Mouse (Mus musculus): ENCODE measurements around the gene Siae. TPM values are rescaled to one million over a fixed set of nuclear protein-coding genes. Genes with fewer than 3 reads are reported as not detected.

Gene Siae
- polyA plus RNA-seq, 1 experiment from 2014 or later = 12.1 TPM

DNA sequence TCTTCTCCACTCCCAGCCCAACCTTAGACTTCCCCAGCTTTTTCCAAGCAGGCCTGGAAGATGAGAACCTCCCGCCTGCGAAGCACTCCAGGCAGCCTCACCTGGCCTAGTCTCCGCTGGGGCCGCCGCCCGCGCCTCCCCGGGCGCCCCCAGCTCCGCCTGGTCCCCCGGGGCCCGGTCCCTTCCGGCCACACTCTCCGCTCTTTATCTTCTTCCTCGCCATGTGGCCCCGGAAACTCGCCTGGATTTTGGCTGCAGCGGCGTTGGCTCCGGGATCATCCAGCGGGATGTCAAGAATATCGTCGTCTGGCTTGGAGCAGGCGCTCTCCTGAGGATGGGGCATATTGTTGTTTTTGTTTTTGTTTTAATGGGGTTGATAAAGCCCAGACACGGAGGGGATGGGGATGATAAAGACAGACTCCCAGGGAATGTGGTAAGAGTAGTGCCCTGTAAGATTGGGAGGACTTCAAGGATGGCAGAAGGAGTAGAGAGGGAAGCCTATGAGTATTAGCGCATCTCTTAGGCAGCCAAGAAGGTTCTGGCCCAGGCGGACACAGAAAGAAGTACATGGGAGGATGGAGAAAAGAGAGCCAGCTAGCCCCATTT, 9.5 kb upstream of the Siae start:
- H3K4me1 ChIP-seq (ENCODE audit: control insufficient read depth, insufficient read depth, low read length) = peaks cover 4% of the 10 kb centered on the region; the same call in 1 of the 2 replicates
- H3K9me3 ChIP-seq (ENCODE audit: control insufficient read depth, low read length) = no peaks in the 10 kb centered on the region
- no peak overlapping the region for H3K4me3 ChIP-seq (ENCODE audit: low read depth, low read length)
- H3K36me3 ChIP-seq (ENCODE audit: control insufficient read depth, insufficient read depth, low read length) = no peaks in the 10 kb centered on the region
- H3K27ac ChIP-seq (ENCODE audit: low read depth, low read length) = no peak overlapping the region
- no peak overlapping the region for H3K9ac ChIP-seq (replicated peaks; ENCODE audit: low read depth, low read length)
- no peak overlapping the region for H3K4me2 ChIP-seq (ENCODE audit: low read depth, low read length)
- no peak for ATAC-seq (ENCODE audit: low read depth)
- 9% methylated on average over 27 of the region's 27 CpGs for WGBS
- H3K27me3 ChIP-seq (ENCODE audit: control insufficient read depth, insufficient read depth, low read length) = peaks cover 25% of the 10 kb centered on the region

DNA sequence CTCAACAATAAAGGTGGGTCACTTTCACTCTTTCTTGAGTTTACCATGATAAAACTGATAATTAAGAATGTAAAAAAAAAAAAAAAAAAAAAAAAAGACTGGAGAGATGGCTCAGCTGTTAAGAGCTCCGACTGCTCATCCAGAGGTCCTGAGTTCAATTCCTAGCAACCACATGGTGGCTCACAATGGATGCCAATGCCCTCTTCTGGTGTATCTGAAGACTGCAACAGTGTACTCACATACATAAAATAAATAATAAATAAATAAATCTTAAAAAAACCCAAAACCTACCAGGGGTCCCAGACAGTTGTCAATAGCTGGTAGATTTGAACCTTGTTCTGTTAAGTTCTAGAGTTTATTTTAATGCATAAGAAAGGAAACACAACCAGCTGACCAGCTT, 8.6 kb upstream of the Siae start:
- H3K27me3 ChIP-seq (ENCODE audit: control insufficient read depth, insufficient read depth, low read length) = peaks cover 32% of the 10 kb centered on the region
- WGBS = 80% methylated on average over 1 of the region's 1 CpGs
- no peak overlapping the region for H3K4me2 ChIP-seq (ENCODE audit: low read depth, low read length)
- H3K27ac ChIP-seq (ENCODE audit: low read depth, low read length) = no peak overlapping the region
- H3K9me3 ChIP-seq (ENCODE audit: control insufficient read depth, low read length) = no peaks in the 10 kb centered on the region
- H3K4me1 ChIP-seq (ENCODE audit: control insufficient read depth, insufficient read depth, low read length) = peaks cover 4% of the 10 kb centered on the region
- no peaks in the 10 kb centered on the region for H3K36me3 ChIP-seq (ENCODE audit: control insufficient read depth, insufficient read depth, low read length)
- H3K9ac ChIP-seq (replicated peaks; ENCODE audit: low read depth, low read length) = no peak overlapping the region
- ATAC-seq (ENCODE audit: low read depth) = no peak
- no peak overlapping the region for H3K4me3 ChIP-seq (ENCODE audit: low read depth, low read length)

DNA sequence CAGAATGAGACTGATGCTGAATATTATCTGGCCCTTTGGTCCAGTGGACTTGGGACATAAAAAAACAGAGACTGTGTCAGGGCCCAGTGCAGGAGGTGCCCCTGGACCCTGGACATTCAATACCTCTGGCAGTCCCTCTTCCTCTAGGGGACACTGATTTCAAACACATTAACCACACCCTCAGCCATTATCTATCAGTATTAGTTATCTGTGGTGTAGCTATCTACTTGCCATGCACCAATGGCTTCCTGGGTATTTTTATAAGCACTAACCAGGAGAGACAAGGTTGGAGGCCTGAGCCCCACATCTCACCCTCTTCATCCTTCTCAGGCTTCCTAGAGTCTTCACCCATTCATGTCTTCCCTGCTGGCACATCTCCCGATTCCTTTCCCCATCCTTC, 5.1 kb upstream of the Siae start:
- Histone ChIP-seq H3K9ac (replicated peaks; ENCODE audit: low read depth, low read length) (no peak overlapping the region), H3K36me3 (ENCODE audit: control insufficient read depth, insufficient read depth, low read length) (no peaks in the 10 kb centered on the region), H3K27ac (ENCODE audit: low read depth, low read length) (no peak overlapping the region), H3K4me1 (ENCODE audit: control insufficient read depth, insufficient read depth, low read length) (peaks cover 9% of the 10 kb centered on the region), H3K9me3 (ENCODE audit: control insufficient read depth, low read length) (no peaks in the 10 kb centered on the region), H3K4me2 (ENCODE audit: low read depth, low read length) (no peak overlapping the region), H3K4me3 (ENCODE audit: low read depth, low read length) (no peak overlapping the region), H3K27me3 (ENCODE audit: control insufficient read depth, insufficient read depth, low read length) (peaks cover 29% of the 10 kb centered on the region)
- 59% methylated on average over 1 of the region's 1 CpGs for WGBS
- ATAC-seq (ENCODE audit: low read depth) = no peak

DNA sequence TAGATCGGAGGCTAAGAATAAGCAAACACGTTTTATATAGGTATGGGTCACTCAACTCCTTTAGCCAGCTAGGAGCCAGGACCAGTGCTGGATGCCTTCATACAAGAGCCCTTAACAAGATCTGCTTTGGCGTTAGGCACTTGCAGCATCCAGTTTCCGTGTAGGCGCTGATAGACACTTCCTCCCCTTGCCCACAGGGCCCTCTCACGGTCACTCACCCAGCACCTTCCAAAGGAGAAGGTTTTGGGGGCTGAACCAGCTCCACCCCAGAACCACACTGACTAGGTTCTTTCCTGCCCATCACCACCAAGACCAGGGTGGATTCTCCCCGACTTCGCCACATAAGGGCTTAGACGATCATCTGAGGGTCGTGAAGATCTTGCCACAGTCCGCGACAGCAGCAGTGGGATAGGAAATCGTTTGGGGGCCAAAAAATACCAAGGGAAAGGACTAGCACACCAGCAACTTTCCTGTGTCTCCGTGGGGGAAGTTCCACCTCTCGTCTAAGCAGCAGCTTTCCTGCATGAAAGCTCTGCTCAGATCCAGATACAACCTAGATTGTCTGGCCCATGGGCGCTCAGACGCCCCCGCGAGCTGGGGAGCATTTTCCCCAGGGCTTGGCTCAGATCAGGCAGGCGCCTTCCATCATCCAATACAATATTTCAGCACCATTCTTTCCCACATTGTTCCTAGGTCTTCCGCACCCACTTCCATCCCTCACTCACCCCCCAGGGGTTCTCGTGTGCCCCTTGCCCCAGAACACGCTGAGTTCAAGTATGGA, 3.6 kb upstream of the Siae start:
- H3K4me3 ChIP-seq (ENCODE audit: low read depth, low read length) = peak overlapping the region; percentile 39
- peak overlapping the region; percentile 88 for H3K4me2 ChIP-seq (ENCODE audit: low read depth, low read length)
- ATAC-seq (ENCODE audit: low read depth) = peak; percentile 13
- peaks cover 9% of the 10 kb centered on the region for H3K4me1 ChIP-seq (ENCODE audit: control insufficient read depth, insufficient read depth, low read length)
- H3K27me3 ChIP-seq (ENCODE audit: control insufficient read depth, insufficient read depth, low read length) = peaks cover 20% of the 10 kb centered on the region
- no peak overlapping the region for H3K27ac ChIP-seq (ENCODE audit: low read depth, low read length)
- no peaks in the 10 kb centered on the region for H3K36me3 ChIP-seq (ENCODE audit: control insufficient read depth, insufficient read depth, low read length)
- H3K9me3 ChIP-seq (ENCODE audit: control insufficient read depth, low read length) = no peaks in the 10 kb centered on the region
- WGBS = 2% methylated on average over 23 of the region's 23 CpGs
- peak overlapping the region; percentile 41; the same call in 1 of the 2 replicates for H3K9ac ChIP-seq (replicated peaks; ENCODE audit: low read depth, low read length)

DNA sequence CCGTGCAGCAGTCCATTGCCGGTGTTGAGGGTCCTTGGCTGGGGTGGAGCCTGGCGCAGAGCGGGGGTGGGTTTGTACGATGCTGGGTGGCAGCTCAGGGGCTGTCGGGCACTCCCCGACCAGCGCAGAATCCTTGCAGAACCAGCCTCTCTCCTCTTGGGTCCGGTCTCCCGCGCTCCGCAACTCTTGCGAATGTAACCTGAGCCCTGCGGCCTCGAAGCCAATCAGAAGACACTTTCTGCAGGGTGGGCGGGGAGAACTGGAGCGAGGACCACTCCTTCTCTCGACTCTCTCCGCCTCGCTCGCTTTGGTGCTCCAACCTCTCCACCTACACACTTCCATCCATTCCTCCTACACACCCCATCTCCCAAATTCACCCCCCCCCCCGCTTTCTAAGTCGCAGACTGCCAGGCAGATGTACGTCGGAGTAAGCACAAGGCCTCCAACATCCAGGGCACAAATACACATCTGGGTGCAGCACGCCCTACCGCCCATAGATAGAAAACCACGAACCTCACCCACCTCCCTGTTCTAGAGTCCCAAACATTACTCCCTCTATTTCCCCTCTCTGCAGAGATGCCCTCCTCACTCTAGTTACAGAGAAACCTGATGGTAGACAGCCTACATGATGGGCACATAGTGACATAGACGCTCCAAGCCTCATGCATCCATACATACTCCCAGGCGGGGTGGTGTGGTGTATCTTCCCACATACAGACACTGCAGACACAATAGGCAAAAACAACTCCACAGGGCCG, 2.8 kb upstream of the Siae start, which contains the start of gene Nrgn:
Gene Nrgn, minus strand, starts transcription at position 369 of the 758 bp plus-strand sequence.
- H3K36me3 ChIP-seq (ENCODE audit: control insufficient read depth, insufficient read depth, low read length) = no peaks in the 10 kb centered on the region
- H3K4me3 ChIP-seq (ENCODE audit: low read depth, low read length) = peak within 1 kb of the TSS; percentile 39
- peak within 1 kb of the TSS; percentile 41; the same call in 1 of the 2 replicates for H3K9ac ChIP-seq (replicated peaks; ENCODE audit: low read depth, low read length)
- no peak within 1 kb of the TSS for H3K27ac ChIP-seq (ENCODE audit: low read depth, low read length)
- no peaks in the 10 kb centered on the region for H3K9me3 ChIP-seq (ENCODE audit: control insufficient read depth, low read length)
- peaks cover 20% of the 10 kb centered on the region for H3K27me3 ChIP-seq (ENCODE audit: control insufficient read depth, insufficient read depth, low read length)
- ATAC-seq (ENCODE audit: low read depth) = peak; percentile 94
- peak within 1 kb of the TSS; percentile 88 for H3K4me2 ChIP-seq (ENCODE audit: low read depth, low read length)
- 3% methylated on average over 27 of the region's 31 CpGs for WGBS
- H3K4me1 ChIP-seq (ENCODE audit: control insufficient read depth, insufficient read depth, low read length) = peaks cover 9% of the 10 kb centered on the region

DNA sequence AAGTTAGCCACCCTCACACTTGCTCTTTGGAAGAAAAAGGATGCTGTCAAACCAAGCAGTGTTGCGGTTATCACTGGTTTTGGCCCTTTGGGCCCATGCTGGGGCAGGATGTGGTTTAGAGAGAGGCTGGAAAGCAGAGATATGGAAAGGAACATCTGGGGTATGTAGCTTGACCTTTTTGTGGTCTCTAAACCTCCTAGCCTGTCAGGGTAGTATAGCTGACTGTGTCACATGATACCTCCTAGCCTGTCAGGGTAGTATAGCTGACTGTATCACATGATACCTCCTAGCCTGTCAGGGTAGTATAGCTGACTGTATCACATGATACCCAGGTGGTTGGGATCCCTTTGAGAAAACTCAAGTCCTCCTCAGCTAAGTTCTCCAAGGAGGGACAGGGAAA, 1.2 kb upstream of the Siae start:
- no peak overlapping the region for H3K27ac ChIP-seq (ENCODE audit: low read depth, low read length)
- H3K27me3 ChIP-seq (ENCODE audit: control insufficient read depth, insufficient read depth, low read length) = peaks cover 20% of the 10 kb centered on the region
- no peak overlapping the region for H3K4me2 ChIP-seq (ENCODE audit: low read depth, low read length)
- WGBS = 88% methylated on average over 1 of the region's 1 CpGs
- H3K4me1 ChIP-seq (ENCODE audit: control insufficient read depth, insufficient read depth, low read length) = peaks cover 9% of the 10 kb centered on the region
- no peaks in the 10 kb centered on the region for H3K9me3 ChIP-seq (ENCODE audit: control insufficient read depth, low read length)
- ATAC-seq (ENCODE audit: low read depth) = no peak
- no peak overlapping the region for H3K9ac ChIP-seq (replicated peaks; ENCODE audit: low read depth, low read length)
- no peak overlapping the region for H3K4me3 ChIP-seq (ENCODE audit: low read depth, low read length)
- no peaks in the 10 kb centered on the region for H3K36me3 ChIP-seq (ENCODE audit: control insufficient read depth, insufficient read depth, low read length)

DNA sequence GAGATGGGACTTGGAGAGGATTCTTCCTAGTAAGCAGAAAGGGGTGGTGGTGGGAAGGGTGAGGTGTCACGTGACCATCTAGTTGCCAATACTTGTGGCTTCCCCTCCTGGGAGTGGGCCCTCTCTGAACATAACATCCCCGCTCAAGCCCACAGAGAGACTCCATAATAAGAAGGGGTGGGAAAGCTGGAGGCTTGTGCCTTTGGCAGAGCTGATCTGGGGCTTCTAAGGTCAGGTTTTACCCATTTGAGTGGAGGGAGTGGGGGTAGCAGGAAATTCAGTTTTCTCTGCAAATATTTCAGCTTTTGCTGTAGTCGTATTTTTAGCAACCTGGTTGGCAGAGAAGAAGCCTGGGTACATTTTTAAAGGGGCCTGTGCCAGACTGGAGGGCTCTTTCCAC, 868 bp downstream of the Siae start:
- no peak for ATAC-seq (ENCODE audit: low read depth)

DNA sequence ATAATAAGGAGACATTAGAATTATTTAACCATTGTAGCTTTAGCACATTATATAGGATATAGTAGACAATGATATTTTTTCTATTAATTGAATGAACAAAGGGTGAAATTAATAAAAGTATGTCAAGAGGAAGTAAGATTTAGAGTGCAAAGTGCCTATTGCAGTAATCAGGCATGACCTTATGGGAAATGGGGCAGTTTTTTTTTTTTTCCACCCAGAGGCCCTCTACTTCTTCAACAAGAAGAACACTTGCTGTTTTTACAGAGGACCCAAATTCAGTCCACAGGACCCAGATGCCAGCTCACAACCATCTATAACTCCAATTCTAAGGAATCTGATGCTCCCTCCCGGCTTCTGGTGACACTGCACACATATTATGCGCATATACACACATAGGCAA, 5.1 kb downstream of the Siae start:
- H3K9me3 ChIP-seq (ENCODE audit: control insufficient read depth, low read length) = no peaks in the 10 kb centered on the region
- ATAC-seq (ENCODE audit: low read depth) = no peak
- WGBS = 86% methylated on average over 2 of the region's 2 CpGs

More for the DNA sequence above, 868 bp downstream of the Siae start:
- no peak overlapping the region for H3K4me3 ChIP-seq (ENCODE audit: low read depth, low read length)
- no peak overlapping the region for H3K4me2 ChIP-seq (ENCODE audit: low read depth, low read length)
- WGBS = 83% methylated on average over 3 of the region's 3 CpGs
- no peaks in the 10 kb centered on the region for H3K9me3 ChIP-seq (ENCODE audit: control insufficient read depth, low read length)
- peaks cover 9% of the 10 kb centered on the region for H3K4me1 ChIP-seq (ENCODE audit: control insufficient read depth, insufficient read depth, low read length)
- no peak overlapping the region for H3K9ac ChIP-seq (replicated peaks; ENCODE audit: low read depth, low read length)
- H3K36me3 ChIP-seq (ENCODE audit: control insufficient read depth, insufficient read depth, low read length) = no peaks in the 10 kb centered on the region
- peaks cover 9% of the 10 kb centered on the region; the same call in 1 of the 2 replicates for H3K27me3 ChIP-seq (ENCODE audit: control insufficient read depth, insufficient read depth, low read length)
- no peak overlapping the region for H3K27ac ChIP-seq (ENCODE audit: low read depth, low read length)

More for the DNA sequence above, 5.1 kb downstream of the Siae start:
- Histone ChIP-seq H3K4me3 (ENCODE audit: low read depth, low read length) (no peak overlapping the region), H3K4me1 (ENCODE audit: control insufficient read depth, insufficient read depth, low read length) (no peaks in the 10 kb centered on the region), H3K9ac (replicated peaks; ENCODE audit: low read depth, low read length) (no peak overlapping the region), H3K36me3 (ENCODE audit: control insufficient read depth, insufficient read depth, low read length) (no peaks in the 10 kb centered on the region), H3K27ac (ENCODE audit: low read depth, low read length) (no peak overlapping the region), H3K4me2 (ENCODE audit: low read depth, low read length) (no peak overlapping the region), H3K27me3 (ENCODE audit: control insufficient read depth, insufficient read depth, low read length) (no peaks in the 10 kb centered on the region)
